Mouse (Mus musculus) CH12.LX (cell line): ENCODE measurements around the gene Chat.

Source experiments
- CTCF ChIP-seq, 2 experiments: IDR thresholded peaks in 1 of 2; conservative IDR thresholded peaks in 1 of 2; 2 replicates each; pipeline ENCODE4 v1.5.1; 2011 to 2012; ENCODE audit warnings: low read depth in 2 of 2, low read length in 2 of 2, improper control_type of control experiment in 1 of 2, inconsistent platforms in 1 of 2, mild to moderate bottlenecking in 1 of 2, moderate library complexity in 1 of 2
- POLR2A ChIP-seq: IDR thresholded peaks from 2 replicates; pipeline ENCODE4 v1.6.1; 2011; ENCODE audit warnings: low read depth, mild to moderate bottlenecking, improper control_type of control experiment, low read length
- RAD21 ChIP-seq: IDR thresholded peaks from 2 replicates; pipeline ENCODE4 v1.6.1; 2011; ENCODE audit warnings: low read depth, mild to moderate bottlenecking, low read length, improper control_type of control experiment, moderate library complexity

GRCm38 (mm10) chr14:32509443-32509961 is 43.7 kb upstream of the Chat start:
- TF ChIP-seq CTCF (conservative IDR thresholded peaks at IDR 0.05 in 1 of 2, IDR thresholded peaks at IDR 0.05 in 1 of 2; ENCODE audit: low read depth in 2 of 2, low read length in 2 of 2) (no peak), POLR2A (no peak), RAD21 (no peak)
